Mouse (Mus musculus) adrenal gland, postnatal 10 days (tissue): Measurements from ENCODE around the gene Smarca2. TPM values are rescaled to one million over a fixed set of nuclear protein-coding genes. Genes with fewer than 3 reads are reported as not detected.
A peak's percentile ranks its signal among the peaks of the same experiment; 100 is the strongest.
"Not testable (repeated sequence)": the region's sequence is repeated elsewhere in the genome, so short reads cannot be mapped to it uniquely, and the experiment has no call there.

Experiments
- DNase-seq: peaks from one replicate; pipeline ENCODE4 v3.0.0; 2021; ENCODE audit warnings: mixed read lengths
- total RNA-seq, 2 experiments: library from RNA; stranded (reverse); gene quantifications; 2 replicates each; pipeline ENCODE4 v1.2.3; 2021

Gene Smarca2
- total RNA-seq, 2 experiments from 2014 or later, result 66.7 to 78.1 TPM

DNA sequence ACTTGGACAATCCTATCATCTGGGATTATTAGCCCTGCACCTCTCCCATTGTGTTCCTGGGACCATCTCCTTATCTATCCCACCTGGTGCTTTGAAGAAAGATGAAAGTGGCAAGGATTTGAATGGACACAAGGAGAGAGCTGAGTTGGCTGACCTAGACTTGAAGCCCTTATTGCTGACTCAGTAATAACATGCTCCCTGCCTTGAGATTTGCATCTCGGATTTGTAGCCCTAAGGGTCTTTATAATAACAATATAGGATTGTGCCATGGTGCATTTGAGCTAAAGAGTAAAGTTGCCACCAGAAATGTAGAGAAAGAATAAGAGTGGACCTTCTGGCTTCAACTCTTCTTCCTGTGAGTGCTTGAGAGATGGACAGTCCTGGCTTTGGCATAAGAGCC, 11.4 kb downstream of the Smarca2 start:
- no peak for DNase-seq

DNA sequence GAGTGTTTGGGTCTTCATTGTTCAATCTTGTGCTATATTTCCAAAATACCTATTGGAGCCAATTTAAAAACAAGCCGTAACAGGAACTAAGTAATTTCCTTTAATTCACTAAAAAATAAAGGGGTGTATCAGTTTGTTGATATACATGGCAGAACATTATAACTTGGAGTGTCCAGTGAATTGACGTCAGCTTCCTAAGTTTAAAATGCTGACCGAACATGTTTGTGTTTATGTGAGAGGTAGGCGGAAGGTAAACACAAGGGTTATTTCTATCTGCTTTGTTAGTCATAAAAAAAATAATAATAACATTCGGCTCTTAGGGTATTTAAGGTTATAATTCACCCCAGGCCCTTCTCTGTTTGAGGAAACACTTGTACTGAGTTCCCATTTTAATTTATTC, 12.4 kb downstream of the Smarca2 start:
- DNase-seq, result no peak

GRCm38 (mm10) chr19:26630712-26631235, 25.9 kb downstream of the Smarca2 start:
- DNase-seq, result peak; percentile 68

DNA sequence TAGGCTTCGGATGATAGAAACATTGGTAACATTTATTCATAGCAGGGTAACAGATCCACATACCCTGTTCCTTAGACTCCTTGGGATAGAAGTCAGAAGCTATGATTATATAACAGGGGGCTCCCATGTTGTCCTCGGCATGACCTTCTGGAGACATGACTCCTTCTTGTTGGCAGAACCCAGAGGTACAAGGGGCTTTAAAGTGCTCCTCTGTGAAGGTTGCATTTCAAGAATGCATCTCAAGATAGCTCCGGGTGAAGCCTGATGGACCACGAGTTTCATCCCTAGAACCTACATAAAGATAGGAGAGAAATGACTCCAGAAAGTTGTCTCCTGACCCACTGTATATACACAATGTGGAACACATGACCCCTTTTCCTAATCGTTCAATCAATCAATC, 27.4 kb downstream of the Smarca2 start:
- DNase-seq, result no peak

- no peak for DNase-seq
These were observed 35.7 kb downstream of the Smarca2 start for GRCm38 (mm10) chr19:26640556-26640955.

DNA sequence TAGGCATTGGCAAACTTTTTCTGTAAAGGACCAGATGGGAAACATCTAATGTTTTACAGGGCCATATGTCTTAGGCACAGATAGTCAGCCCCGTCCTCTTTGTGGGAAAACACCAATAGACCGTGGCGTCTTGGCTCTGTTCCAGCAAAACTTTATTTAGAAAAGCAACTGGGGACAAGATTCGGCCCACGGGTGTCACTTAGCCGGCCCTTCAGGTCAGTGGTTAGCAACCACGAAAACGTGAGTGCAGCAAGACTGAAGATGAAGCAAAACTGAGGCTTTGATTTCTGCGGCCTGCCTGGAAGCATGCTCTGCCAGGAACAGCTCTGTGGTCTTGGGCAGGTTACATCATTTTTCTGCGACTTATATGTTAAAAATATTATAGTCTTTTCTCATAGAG, 36.4 kb downstream of the Smarca2 start:
- no peak for DNase-seq

GRCm38 (mm10) chr19:26643011-26643410, 38.2 kb downstream of the Smarca2 start:
- DNase-seq, result peak; percentile 53

DNA sequence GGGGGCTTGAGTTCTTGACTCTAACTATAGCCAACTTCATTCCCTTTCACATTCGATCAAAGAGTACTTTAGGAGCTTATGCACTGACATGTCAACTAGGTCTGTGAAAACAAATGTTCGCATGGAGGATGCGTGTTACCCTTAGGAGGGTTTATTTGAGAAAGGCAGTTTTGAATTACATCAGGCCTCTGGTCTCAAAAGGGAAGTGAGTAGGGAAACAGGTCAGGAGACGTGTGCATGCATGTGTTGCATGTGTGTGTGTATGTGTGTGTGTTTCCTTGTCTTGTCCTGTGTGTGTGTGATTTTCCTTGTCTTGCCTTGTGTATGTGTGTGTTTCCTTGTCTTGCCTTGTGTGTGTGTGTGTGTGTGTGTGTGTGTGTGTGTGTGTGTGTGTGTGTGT, 39.1 kb downstream of the Smarca2 start:
- no peak for DNase-seq

DNA sequence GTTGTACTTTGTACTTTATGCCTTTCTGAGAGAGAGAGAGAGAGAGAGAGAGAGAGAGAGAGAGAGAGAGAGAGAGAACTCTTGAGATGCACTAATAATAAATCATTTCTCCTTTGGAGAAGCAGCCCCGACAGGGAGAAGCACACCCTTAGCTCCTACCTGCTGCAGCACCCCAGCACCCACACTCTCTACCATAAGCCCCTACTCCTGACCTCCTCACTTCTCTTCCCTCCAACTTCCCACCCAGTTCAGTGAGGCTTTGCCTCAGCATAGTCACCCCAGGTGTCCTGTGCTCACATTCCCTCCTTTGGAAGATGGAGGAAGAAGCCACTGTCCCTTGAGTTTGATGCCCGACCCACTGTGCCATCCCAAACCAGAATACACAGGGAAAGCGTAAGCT, 40.2 kb downstream of the Smarca2 start:
- no peak for DNase-seq

- DNase-seq, result no peak
These were observed 41.3 kb downstream of the Smarca2 start for GRCm38 (mm10) chr19:26646128-26646527.

- no peak for DNase-seq
These were observed 45.9 kb downstream of the Smarca2 start for GRCm38 (mm10) chr19:26650585-26651273.

- DNase-seq, result no peak
These were observed 53.5 kb downstream of the Smarca2 start for GRCm38 (mm10) chr19:26658324-26658723.

DNA sequence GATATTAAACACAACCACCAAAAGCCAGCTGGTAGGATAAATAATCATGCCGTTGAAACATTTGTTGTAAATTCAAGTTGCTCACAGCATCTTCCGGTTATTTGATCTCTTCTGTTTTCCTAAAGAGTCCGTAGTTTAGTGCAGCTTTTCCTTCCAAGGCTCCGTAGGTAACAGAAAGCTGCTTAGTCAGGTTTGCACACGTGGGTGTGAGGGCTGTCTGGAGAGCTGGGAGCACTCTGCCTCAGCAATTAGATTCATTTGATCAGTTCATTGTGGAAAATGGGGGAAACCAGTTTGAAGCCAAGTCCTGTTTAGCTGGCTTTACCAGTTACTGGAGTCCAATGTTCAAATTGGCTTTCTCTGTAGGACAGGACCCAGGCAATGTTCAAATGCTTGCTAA, 55.1 kb downstream of the Smarca2 start:
- no peak for DNase-seq

- no peak for DNase-seq
These were observed 56.3 kb downstream of the Smarca2 start for GRCm38 (mm10) chr19:26661198-26661597.

DNA sequence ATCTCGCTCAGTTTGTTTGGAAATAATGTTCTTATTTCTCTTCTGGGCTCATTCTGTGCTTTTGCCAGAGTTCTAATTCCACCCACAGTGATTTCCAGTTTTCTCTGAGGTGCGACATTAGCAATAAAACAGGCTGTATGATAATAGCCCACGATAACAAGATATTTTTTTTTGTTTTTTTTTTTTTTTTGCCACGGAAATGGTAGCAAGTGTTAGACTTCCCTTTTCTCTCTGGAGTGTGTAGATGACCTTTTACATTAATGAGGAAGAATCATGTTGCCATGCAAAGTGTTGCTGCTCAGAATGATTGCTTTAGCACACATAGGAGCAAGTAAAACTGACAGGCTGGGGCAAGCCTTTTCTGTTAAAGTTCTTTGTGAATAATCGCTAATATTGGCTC, 61.5 kb downstream of the Smarca2 start:
- DNase-seq, result no peak

GRCm38 (mm10) chr19:26670089-26670488, 65.2 kb downstream of the Smarca2 start:
- DNase-seq, result no peak

GRCm38 (mm10) chr19:26671413-26671812, 66.6 kb downstream of the Smarca2 start:
- not testable (repeated sequence) for DNase-seq

GRCm38 (mm10) chr19:26675917-26676316, 71.1 kb downstream of the Smarca2 start:
- DNase-seq, result no peak

DNA sequence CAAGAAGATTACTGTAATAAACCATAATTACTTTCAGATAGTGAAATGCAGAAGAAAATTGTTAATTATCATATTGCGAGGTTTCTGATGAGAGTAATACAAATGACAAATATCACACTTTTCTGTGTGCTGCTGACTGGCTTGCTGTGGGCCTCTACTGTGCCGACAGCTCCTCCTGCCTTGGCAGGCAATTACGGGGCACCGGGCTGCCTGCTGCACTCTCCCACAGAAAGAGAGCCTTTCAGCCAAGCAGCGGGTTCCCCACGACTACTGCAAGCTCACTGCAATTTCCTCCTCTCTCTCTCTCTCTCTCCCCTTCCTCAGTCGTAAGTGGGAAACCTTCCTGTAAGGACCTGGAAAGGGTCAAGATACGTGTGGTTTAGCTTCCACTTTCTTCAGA, 73.7 kb downstream of the Smarca2 start:
- DNase-seq, result no peak

DNA sequence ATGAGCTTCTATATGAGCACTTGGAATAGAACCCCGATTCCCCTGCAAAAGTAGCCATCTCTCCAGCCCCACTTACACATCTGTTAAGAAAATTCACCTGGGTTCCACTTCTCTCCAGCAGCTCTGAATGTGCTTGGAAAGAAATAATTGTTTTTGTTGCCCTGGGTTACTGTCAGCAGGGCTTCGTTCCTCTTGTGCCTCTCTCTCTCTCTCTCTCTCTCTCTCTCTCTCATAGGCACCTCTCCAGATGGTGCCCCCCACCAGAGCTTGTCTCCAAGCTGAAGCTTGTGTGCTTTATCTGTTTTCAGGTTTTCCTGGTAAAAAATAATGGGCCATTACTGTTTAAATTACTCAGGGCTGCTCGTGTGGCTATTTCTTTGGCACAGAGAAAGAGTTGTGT, 74.8 kb downstream of the Smarca2 start:
- DNase-seq, result no peak

DNA sequence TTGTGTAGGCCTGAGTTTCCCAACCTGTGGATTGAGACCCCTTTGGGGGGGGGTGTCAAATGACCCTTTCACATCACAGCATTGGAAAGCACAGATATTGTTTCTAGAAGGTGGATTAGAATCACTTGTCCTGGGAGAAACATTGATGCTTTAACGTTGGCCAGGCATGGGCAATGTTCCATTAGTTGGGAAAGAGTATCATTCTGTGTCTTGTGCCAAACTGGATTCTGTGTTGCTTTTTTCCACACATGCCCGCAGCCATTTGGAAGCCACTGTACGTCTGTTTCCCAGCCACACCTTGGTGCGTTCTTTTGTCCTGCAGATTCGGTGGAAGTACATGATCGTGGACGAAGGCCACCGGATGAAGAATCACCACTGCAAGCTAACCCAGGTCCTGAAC, 76.7 kb downstream of the Smarca2 start:
- DNase-seq, result no peak

- DNase-seq, result no peak
These were observed 77.3 kb downstream of the Smarca2 start for GRCm38 (mm10) chr19:26682130-26682529.

DNA sequence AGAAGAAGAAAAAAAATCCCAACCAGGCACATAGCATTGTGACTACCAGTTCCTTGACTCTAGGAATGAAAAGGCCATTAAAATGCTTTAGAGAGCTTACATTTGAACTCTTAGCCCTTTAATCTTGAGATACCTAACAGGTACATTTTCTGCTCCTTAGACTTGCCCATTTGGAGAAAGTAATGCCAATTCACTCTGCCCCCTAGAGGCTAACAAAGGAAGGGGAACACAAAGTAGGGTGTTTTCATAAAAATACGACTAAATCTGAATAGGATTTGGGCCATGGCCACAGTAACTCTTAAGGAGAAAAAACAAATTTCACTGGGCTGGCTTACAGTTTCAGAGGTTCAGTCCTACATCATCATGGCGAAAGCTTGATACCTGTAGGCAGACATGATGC, 77.9 kb downstream of the Smarca2 start:
- no peak for DNase-seq

- DNase-seq, result no peak
These were observed 78.9 kb downstream of the Smarca2 start for GRCm38 (mm10) chr19:26683731-26684130.

- DNase-seq, result no peak
These were observed 85.7 kb downstream of the Smarca2 start for GRCm38 (mm10) chr19:26690516-26690915.
